Mouse (Mus musculus): ENCODE measurements around the gene Abracl. TPM values are rescaled to one million over a fixed set of nuclear protein-coding genes. Genes with fewer than 3 reads are reported as not detected.

Gene Abracl
- polyA plus RNA-seq (2016; fragmentation: Nextera tagmentation; extraction: Ambion mirVana) = 190 and 216 TPM in 2 replicates

- Histone ChIP-seq H3K9me3 (no peaks in the 10 kb centered on the region), H3K27me3 (ENCODE audit: insufficient read depth, poor library complexity, severe bottlenecking) (no peaks in the 10 kb centered on the region), H3K4me3 (peak within 1 kb of the TSS; percentile 84), H3K27ac (peak within 1 kb of the TSS; percentile 99), H3K36me3 (peaks cover 13% of the 10 kb centered on the region), H3K4me1 (peaks cover 6% of the 10 kb centered on the region)
- DNase-seq (ENCODE audit: low spot score) = peak; percentile 93
- WGBS = 1% methylated on average over 37 of the region's 37 CpGs
These were observed at the start of gene Abracl for GRCm38 (mm10) chr10:18022741-18023347. TSS of gene Abracl (minus strand) at chr10:18023288.

DNA sequence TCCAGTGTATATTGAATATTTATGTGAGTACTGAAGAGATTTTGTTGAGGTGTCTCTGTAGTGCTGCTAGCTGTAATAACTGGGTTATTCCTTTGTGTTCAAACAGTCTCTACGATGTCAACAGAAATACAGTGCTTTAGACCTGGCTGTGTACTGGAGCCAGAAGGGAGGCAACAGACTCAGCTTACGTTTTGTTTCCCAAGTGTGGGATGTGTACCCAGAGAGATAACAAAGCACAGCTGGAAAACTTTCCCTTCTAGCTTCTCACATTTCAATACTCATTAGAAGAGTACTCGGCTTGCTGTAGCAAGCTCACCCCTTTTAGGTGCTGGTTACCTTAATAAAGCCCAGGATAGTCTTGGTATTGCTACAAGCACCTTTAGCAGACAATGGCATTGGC, 49.8 kb upstream of the Abracl start:
- WGBS = 40% methylated on average over 3 of the region's 3 CpGs
- peaks cover 46% of the 10 kb centered on the region for H3K4me1 ChIP-seq

DNA sequence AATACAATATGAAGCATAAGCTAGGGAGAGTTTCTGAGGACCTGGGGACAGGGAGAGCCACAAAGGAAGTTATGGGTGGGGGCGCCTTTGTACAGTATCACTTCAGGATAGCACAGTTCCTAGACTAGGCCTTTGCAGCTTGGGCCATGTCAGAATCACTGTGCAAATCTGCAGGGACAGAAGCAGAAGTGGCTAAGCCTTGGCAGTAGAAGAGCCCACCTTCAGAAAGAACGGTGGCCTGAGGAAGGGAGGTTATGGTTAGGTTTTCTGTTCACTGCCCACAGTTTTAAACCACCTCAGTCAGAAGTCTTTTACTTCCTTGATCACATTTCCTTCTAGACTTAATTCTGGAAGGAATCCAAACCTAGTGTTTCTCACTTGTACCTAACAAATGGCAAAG, 47.5 kb upstream of the Abracl start:
- 88% methylated on average over 2 of the region's 2 CpGs for WGBS

More for the DNA sequence above, 49.8 kb upstream of the Abracl start:
- DNase-seq (ENCODE audit: low spot score) = no peak
- Histone ChIP-seq H3K27me3 (ENCODE audit: insufficient read depth, poor library complexity, severe bottlenecking) (no peaks in the 10 kb centered on the region), H3K27ac (no peak overlapping the region), H3K4me3 (no peak overlapping the region), H3K9me3 (no peaks in the 10 kb centered on the region), H3K36me3 (0 out of 2 replicates have a peak, but pooled peaks cover 5% of the 10 kb centered on the region)

GRCm38 (mm10) chr10:18070144-18070543, 47.1 kb upstream of the Abracl start:
- WGBS = 72% methylated on average over 3 of the region's 3 CpGs
- Histone ChIP-seq H3K27ac (no peak overlapping the region), H3K36me3 (no peaks in the 10 kb centered on the region), H3K4me1 (peaks cover 58% of the 10 kb centered on the region), H3K27me3 (ENCODE audit: insufficient read depth, poor library complexity, severe bottlenecking) (no peaks in the 10 kb centered on the region), H3K4me3 (no peak overlapping the region), H3K9me3 (no peaks in the 10 kb centered on the region)
- DNase-seq (ENCODE audit: low spot score) = no peak

More for the DNA sequence above, 47.5 kb upstream of the Abracl start:
- Histone ChIP-seq H3K4me3 (no peak overlapping the region), H3K36me3 (no peaks in the 10 kb centered on the region), H3K27me3 (ENCODE audit: insufficient read depth, poor library complexity, severe bottlenecking) (no peaks in the 10 kb centered on the region), H3K9me3 (no peaks in the 10 kb centered on the region), H3K4me1 (peaks cover 58% of the 10 kb centered on the region), H3K27ac (peak overlapping the region; percentile 36; the same call in 1 of the 2 replicates)
- no peak for DNase-seq (ENCODE audit: low spot score)

- H3K27ac ChIP-seq = no peak overlapping the region
- no peaks in the 10 kb centered on the region for H3K9me3 ChIP-seq
- H3K4me3 ChIP-seq = no peak overlapping the region
- H3K36me3 ChIP-seq = no peaks in the 10 kb centered on the region
- H3K4me1 ChIP-seq = peaks cover 57% of the 10 kb centered on the region
- no peak for DNase-seq (ENCODE audit: low spot score)
- 81% methylated on average over 2 of the region's 2 CpGs for WGBS
- no peaks in the 10 kb centered on the region for H3K27me3 ChIP-seq (ENCODE audit: insufficient read depth, poor library complexity, severe bottlenecking)
These were observed 46.5 kb upstream of the Abracl start for GRCm38 (mm10) chr10:18069576-18069975.

GRCm38 (mm10) chr10:18068880-18069279, 45.8 kb upstream of the Abracl start:
- Histone ChIP-seq H3K36me3 (no peaks in the 10 kb centered on the region), H3K27ac (no peak overlapping the region; the same call in 1 of the 2 replicates), H3K27me3 (ENCODE audit: insufficient read depth, poor library complexity, severe bottlenecking) (no peaks in the 10 kb centered on the region), H3K9me3 (no peaks in the 10 kb centered on the region), H3K4me3 (no peak overlapping the region), H3K4me1 (peaks cover 53% of the 10 kb centered on the region)
- DNase-seq (ENCODE audit: low spot score) = no peak
- 71% methylated on average over 2 of the region's 2 CpGs for whole genome bisulfite sequencing

- WGBS = 68% methylated on average over 10 of the region's 10 CpGs
- H3K4me1 ChIP-seq = peaks cover 48% of the 10 kb centered on the region
- no peak for DNase-seq (ENCODE audit: low spot score)
- no peaks in the 10 kb centered on the region for H3K27me3 ChIP-seq (ENCODE audit: insufficient read depth, poor library complexity, severe bottlenecking)
- H3K9me3 ChIP-seq = no peaks in the 10 kb centered on the region
- H3K36me3 ChIP-seq = no peaks in the 10 kb centered on the region
- H3K27ac ChIP-seq = peak overlapping the region; percentile 67; the same call in 1 of the 2 replicates
- no peak overlapping the region for H3K4me3 ChIP-seq
These were observed 44.8 kb upstream of the Abracl start for GRCm38 (mm10) chr10:18067761-18068446.

GRCm38 (mm10) chr10:18066031-18066439, 42.9 kb upstream of the Abracl start:
- no peaks in the 10 kb centered on the region for H3K27me3 ChIP-seq (ENCODE audit: insufficient read depth, poor library complexity, severe bottlenecking)
- no peak overlapping the region for H3K4me3 ChIP-seq
- DNase-seq (ENCODE audit: low spot score) = no peak
- H3K36me3 ChIP-seq = no peaks in the 10 kb centered on the region
- H3K4me1 ChIP-seq = peaks cover 58% of the 10 kb centered on the region
- H3K27ac ChIP-seq = no peak overlapping the region
- 80% methylated on average over 10 of the region's 10 CpGs for WGBS
- no peaks in the 10 kb centered on the region for H3K9me3 ChIP-seq

DNA sequence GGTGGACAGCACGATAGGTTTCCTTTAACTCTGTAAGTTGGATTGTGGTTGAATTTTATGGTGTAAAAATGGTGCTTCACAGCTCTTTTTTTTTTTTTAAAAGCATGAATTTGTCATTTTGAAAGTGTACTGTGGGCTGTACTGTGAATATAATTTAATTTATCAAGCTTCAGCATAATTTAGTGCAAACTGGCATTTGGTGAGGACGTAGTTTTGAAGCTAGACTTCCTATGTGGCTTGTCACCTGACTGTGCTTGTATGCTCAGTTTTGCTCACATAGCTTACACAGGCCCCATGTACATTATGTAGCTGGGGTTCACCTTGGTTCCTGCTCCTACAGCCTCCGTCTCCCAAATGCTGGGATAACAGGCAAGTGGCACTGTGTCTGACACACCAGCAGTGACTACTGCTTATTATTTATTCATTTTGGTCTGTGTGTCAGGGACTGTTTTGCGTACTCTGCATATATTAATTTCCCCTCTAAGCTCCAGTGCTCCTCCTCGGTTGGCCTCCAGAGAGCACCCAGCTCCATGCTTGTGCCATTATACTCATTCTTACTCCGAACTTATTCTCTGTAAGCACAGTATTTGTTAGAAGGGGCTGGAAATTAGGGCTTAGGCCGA, 41.6 kb upstream of the Abracl start:
- Histone ChIP-seq H3K4me3 (no peak overlapping the region), H3K27me3 (ENCODE audit: insufficient read depth, poor library complexity, severe bottlenecking) (no peaks in the 10 kb centered on the region), H3K9me3 (no peaks in the 10 kb centered on the region), H3K4me1 (peaks cover 51% of the 10 kb centered on the region), H3K36me3 (no peaks in the 10 kb centered on the region), H3K27ac (no peak overlapping the region)
- 92% methylated on average over 7 of the region's 7 CpGs for WGBS
- no peak for DNase-seq (ENCODE audit: low spot score)

- no peak for DNase-seq (ENCODE audit: low spot score)
- H3K4me1 ChIP-seq = peaks cover 47% of the 10 kb centered on the region
- H3K27ac ChIP-seq = no peak overlapping the region
- H3K9me3 ChIP-seq = no peaks in the 10 kb centered on the region
- no peak overlapping the region for H3K4me3 ChIP-seq
- no peaks in the 10 kb centered on the region for H3K27me3 ChIP-seq (ENCODE audit: insufficient read depth, poor library complexity, severe bottlenecking)
- H3K36me3 ChIP-seq = no peaks in the 10 kb centered on the region
- WGBS = 78% methylated on average over 4 of the region's 4 CpGs
These were observed 38.4 kb upstream of the Abracl start for GRCm38 (mm10) chr10:18061533-18061932.

DNA sequence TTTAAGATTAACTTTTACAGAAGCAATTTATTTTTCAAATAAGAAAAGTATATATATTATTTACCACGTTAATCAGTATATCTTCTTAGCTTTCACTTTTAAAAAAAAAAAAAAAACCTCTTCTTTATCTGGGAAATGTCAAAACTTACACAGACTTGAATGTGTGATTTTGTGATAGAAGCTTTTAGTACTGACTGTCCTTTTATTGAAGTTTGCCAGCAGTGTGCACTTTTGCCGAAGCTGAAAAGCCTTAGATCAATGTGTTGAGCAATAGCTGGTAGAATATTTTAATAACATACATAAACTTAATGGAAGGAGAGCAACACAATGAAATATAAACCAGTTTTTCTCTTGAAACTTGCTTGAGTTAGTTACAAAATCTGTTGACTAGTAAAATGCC, 37.7 kb upstream of the Abracl start:
- peaks cover 40% of the 10 kb centered on the region for H3K4me1 ChIP-seq
- no peak overlapping the region for H3K4me3 ChIP-seq
- H3K27me3 ChIP-seq (ENCODE audit: insufficient read depth, poor library complexity, severe bottlenecking) = no peaks in the 10 kb centered on the region
- H3K36me3 ChIP-seq = no peaks in the 10 kb centered on the region
- no peak overlapping the region for H3K27ac ChIP-seq
- no peaks in the 10 kb centered on the region for H3K9me3 ChIP-seq
- DNase-seq (ENCODE audit: low spot score) = no peak
- WGBS = 92% methylated on average over 2 of the region's 2 CpGs

DNA sequence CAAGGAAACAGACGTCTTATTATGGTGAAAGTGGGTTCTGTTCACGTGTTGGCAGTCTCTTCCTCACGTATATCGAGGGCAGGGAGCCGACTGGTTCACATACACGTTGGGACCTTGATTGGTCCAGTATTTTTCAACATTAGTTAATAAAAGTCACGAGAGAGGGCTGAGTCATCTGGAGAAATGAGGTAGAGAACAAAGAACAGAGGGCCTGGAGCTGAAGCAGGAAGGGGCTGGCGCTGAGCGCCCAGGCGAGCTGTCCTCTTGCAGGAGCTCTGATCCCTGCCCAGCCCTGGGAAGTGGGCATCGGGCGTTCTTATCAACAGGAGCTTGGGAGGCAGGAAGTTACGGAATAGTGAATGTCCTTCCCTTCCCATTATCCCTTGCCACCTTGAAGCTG, 36.7 kb upstream of the Abracl start:
- Histone ChIP-seq H3K9me3 (no peaks in the 10 kb centered on the region), H3K36me3 (no peaks in the 10 kb centered on the region), H3K27me3 (ENCODE audit: insufficient read depth, poor library complexity, severe bottlenecking) (no peaks in the 10 kb centered on the region), H3K4me3 (no peak overlapping the region), H3K4me1 (peaks cover 40% of the 10 kb centered on the region), H3K27ac (no peak overlapping the region)
- no peak for DNase-seq (ENCODE audit: low spot score)
- WGBS = 70% methylated on average over 13 of the region's 13 CpGs

GRCm38 (mm10) chr10:18058681-18059338, 35.7 kb upstream of the Abracl start:
- Histone ChIP-seq H3K27ac (no peak overlapping the region), H3K4me1 (peaks cover 40% of the 10 kb centered on the region), H3K9me3 (no peaks in the 10 kb centered on the region), H3K36me3 (no peaks in the 10 kb centered on the region), H3K4me3 (no peak overlapping the region), H3K27me3 (ENCODE audit: insufficient read depth, poor library complexity, severe bottlenecking) (no peaks in the 10 kb centered on the region)
- DNase-seq (ENCODE audit: low spot score) = no peak
- WGBS = 84% methylated on average over 9 of the region's 9 CpGs
